Mouse (Mus musculus) lung, adult 18-20 months (tissue): ENCODE data around the gene Psmd2.
"Not testable (repeated sequence)": the region's sequence is repeated elsewhere in the genome, so short reads cannot be mapped to it uniquely, and the experiment has no call there.

Experiments used
- DNase-seq, 2 experiments: peaks; one replicate each; pipeline ENCODE4 v3.0.0; 2022; ENCODE audit warnings: mixed read lengths in 2 of 2

The Psmd2 gene

GRCm38 (mm10) chr16:20657661-20658060, 6.2 kb downstream of the Psmd2 start:
- no peak for DNase-seq

GRCm38 (mm10) chr16:20668013-20668412, 16.6 kb downstream of the Psmd2 start, which contains the start of gene Eif4g1:
Gene Eif4g1, plus strand, starts transcription at chr16:20668313.
- not testable (repeated sequence) for DNase-seq

- no peak for DNase-seq
These were observed 18.8 kb downstream of the Psmd2 start for GRCm38 (mm10) chr16:20670291-20670690.

- DNase-seq = no peak
These were observed 20.4 kb downstream of the Psmd2 start for GRCm38 (mm10) chr16:20671886-20672285.

- DNase-seq = peak; percentile 96 to 97
These were observed 21.0 kb downstream of the Psmd2 start for GRCm38 (mm10) chr16:20672500-20672902.

GRCm38 (mm10) chr16:20672965-20673705, 21.7 kb downstream of the Psmd2 start:
- peak; percentile 53 to 69 for DNase-seq

- DNase-seq = peak in 1 of 2 experiments; percentile 17
These were observed 22.4 kb downstream of the Psmd2 start for GRCm38 (mm10) chr16:20673706-20674303.

- DNase-seq = no peak
These were observed 23.8 kb downstream of the Psmd2 start for GRCm38 (mm10) chr16:20675213-20675612.

- DNase-seq = no peak
These were observed 25.2 kb downstream of the Psmd2 start for GRCm38 (mm10) chr16:20676702-20677101.

GRCm38 (mm10) chr16:20677380-20677779, 25.9 kb downstream of the Psmd2 start:
- no peak for DNase-seq

- DNase-seq = peak; percentile 92 to 96
These were observed 26.7 kb downstream of the Psmd2 start for GRCm38 (mm10) chr16:20677974-20678675.

- no peak for DNase-seq
These were observed 39.3 kb downstream of the Psmd2 start for GRCm38 (mm10) chr16:20690774-20691173.

- DNase-seq = no peak
These were observed 40.2 kb downstream of the Psmd2 start for GRCm38 (mm10) chr16:20691617-20692016.

- DNase-seq = no peak
These were observed 41.0 kb downstream of the Psmd2 start for GRCm38 (mm10) chr16:20692241-20692965.

- peak; percentile 91 to 94 for DNase-seq
These were observed 41.8 kb downstream of the Psmd2 start, which contains the start of gene Fam131a for GRCm38 (mm10) chr16:20693111-20693701. Gene Fam131a, plus strand, starts transcription at chr16:20693241.

- DNase-seq = peak; percentile 51 to 53
These were observed 43.3 kb downstream of the Psmd2 start for GRCm38 (mm10) chr16:20694781-20695180.

GRCm38 (mm10) chr16:20695622-20696323, 44.3 kb downstream of the Psmd2 start:
- DNase-seq = peak; percentile 75 to 80

GRCm38 (mm10) chr16:20699266-20699665, 47.8 kb downstream of the Psmd2 start:
- no peak for DNase-seq

GRCm38 (mm10) chr16:20700036-20700435, 48.6 kb downstream of the Psmd2 start:
- DNase-seq = no peak

GRCm38 (mm10) chr16:20701316-20701715, 49.9 kb downstream of the Psmd2 start:
- no peak for DNase-seq

- no peak for DNase-seq
These were observed 50.5 kb downstream of the Psmd2 start for GRCm38 (mm10) chr16:20701729-20702521.
